Mouse (Mus musculus) thymus, postnatal 0 days (tissue): ENCODE results near the gene Nme4. TPM values are rescaled to one million over a fixed set of nuclear protein-coding genes. Genes with fewer than 3 reads are reported as not detected.
"Not testable (repeated sequence)": the region's sequence is repeated elsewhere in the genome, so short reads cannot be mapped to it uniquely, and the experiment has no call there.

Experiments
- DNase-seq: peaks from one replicate; pipeline ENCODE4 v3.0.0-alpha.2; 2015; ENCODE audit warnings: low spot score
- polyA plus RNA-seq: library from polyadenylated mRNA; unstranded; fragments of >200 nt; fragmentation: Nextera tagmentation; extraction: Ambion mirVana; gene quantifications from 2 replicates; pipeline ENCODE4 v1.2.1, GENCODE M21; 2015

Gene Nme4
- polyA plus RNA-seq, 1 experiment from 2014 or later = 41.9 TPM

DNA sequence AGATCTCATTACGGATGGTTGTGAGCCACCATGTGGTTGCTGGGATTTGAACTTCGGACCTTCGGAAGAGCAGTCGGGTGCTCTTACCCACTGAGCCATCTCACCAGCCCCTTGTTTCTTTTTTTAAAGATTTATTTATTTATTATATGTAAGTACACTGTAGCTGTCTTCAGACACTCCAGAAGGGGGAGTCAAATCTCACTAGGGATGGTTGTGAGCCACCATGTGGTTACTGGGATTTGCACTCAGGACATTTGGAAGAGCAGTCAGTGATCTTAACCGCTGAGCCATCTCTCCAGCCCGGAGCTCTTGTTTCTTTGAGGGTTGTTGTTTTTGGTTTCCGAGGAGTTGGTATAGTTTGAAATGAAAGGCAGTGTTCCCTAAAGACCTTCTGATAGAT is 19.1 kb upstream of the Nme4 start:
- DNase-seq = not testable (repeated sequence)

DNA sequence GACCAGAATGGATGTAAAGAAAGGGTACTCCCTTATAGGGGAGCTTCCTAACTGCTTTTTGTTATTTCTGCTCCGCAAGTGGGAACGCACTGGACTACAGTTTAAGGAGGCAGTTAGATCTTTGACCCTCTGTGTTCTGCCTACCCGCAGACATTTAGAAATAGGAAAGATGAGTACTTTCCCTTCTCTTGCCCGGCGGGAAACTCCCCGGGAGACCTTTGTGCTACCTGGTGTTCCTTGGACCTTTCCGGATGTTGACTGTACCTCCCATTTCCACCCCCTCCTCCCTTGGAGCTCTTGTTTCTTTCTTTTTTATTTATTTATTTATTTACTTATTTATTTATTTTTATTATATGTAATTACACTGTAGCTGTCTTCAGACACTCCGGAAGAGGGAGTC is 18.7 kb upstream of the Nme4 start:
- no peak for DNase-seq

GRCm38 (mm10) chr17:26113181-26113948 is 18.0 kb upstream of the Nme4 start, which contains the start of gene Tmem8:
TSS of gene Tmem8 (plus strand) at chr17:26113299.
- peak; percentile 72 for DNase-seq

GRCm38 (mm10) chr17:26112751-26113150 is 17.3 kb upstream of the Nme4 start:
- no peak for DNase-seq

DNA sequence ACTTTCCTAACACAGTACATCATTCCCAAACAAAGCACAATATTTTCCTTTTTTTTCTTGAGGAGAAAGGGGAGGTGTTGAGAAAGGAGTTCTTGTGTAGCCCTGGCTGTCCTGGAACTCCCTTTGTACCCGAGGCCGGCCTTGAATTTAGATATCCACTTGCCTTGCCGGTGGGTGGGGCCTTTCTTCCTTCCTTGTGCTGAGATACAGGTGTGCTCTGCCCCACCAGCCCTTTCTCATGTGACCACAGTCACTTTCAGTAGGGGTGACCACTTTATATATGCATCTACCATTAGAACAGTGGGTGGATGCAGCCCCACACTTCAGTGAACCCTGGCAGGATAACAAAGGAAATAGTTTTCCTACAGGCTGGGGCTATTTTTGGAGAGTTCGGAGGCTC is 16.3 kb upstream of the Nme4 start:
- no peak for DNase-seq

- no peak for DNase-seq
Measured at GRCm38 (mm10) chr17:26111024-26111423, 15.6 kb upstream of the Nme4 start.

- no peak for DNase-seq
Measured at GRCm38 (mm10) chr17:26110156-26110555, 14.8 kb upstream of the Nme4 start.

DNA sequence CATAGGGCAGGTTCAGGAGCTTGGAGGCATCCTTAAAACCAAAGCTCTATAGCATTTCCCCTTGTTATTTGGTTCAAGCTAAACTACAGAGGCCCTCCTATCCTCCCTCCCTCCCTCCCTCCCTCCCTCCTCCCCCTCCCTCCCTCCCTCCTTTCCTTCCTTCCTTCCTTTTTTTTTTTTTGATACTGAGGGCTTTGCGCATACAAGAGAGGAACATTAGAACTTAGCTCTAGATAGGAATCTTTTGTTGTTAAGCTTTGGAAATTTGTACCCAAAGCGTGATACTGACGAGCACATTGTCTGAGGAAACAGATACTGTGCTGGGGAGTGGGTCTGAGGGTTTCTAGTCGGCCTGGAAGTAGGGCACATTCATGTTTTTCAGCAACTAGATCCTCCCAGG is 10.2 kb upstream of the Nme4 start:
- no peak for DNase-seq

GRCm38 (mm10) chr17:26101478-26101877 is 6.1 kb upstream of the Nme4 start:
- no peak for DNase-seq

DNA sequence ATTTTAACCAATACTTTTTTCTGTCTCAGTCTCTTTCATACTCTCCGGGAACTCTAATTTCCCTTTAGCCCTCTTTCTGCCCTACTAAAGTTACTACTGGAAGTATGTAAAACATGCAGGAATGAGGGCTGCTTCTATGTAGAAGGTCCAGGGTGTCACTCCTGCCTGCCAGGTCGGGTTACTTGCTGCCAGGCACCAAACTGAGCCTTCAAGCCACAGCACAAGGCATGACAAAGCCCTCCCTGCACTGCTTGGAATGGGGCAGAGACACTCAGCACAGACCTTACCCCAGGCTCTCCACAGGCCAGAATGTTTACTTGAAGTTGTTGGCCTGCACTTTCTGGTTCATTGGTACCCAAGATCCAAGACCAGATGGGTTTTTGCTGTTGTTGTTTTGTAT is 4.8 kb upstream of the Nme4 start:
- DNase-seq = no peak

- not testable (repeated sequence) for DNase-seq
Measured at GRCm38 (mm10) chr17:26099316-26099715, 3.9 kb upstream of the Nme4 start.

DNA sequence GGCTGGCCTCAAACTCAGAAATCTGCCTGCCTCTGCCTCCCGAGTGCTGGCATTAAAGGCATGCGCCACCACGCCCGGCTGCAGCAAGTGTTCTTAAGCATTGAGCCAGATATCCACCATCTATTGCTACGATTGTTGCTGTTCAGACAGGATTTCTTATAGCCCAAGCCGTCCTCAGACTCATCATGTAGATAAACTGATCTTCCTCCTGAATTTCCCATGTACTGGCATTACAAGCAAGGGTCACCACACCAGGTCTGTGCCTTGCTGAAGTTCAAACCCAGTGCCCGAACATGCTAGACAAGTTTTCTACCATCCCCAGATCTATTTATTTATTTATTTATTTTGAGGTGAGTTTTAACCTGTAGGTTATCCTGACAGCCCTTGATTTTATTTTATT is 3.1 kb upstream of the Nme4 start:
- no peak for DNase-seq

DNA sequence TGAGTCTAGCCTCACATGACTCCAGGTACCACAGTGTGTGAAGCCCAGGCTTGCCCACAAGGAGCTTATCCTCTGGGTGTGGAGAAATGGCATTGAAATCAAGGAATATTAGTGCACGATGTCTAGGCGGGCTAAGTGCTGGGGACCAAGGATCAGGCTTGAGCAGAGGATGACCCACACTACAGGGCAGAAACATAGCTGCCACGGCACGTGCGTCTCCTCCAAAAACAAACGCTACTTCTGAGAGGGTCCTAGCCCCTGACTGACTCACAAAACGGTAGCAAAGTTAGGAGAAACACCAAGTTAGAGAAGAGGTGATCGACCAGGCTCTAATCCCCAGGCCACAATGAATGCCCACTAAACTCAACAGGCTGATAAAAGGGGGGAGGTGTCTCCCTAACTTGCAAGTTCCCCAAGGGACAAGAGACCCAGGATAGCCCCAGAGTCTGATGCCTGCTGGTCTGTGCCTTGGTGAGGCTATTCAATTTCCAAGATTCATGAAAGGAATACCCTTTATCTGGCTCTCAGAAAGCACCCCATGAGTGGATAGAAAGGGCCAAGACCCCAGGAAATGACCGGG is 781 bp downstream of the Nme4 start:
- DNase-seq = no peak

- peak; percentile 84 for DNase-seq
Measured at GRCm38 (mm10) chr17:26089905-26090632, 5.3 kb downstream of the Nme4 start, which contains the start of gene Decr2. TSS of gene Decr2 (minus strand) at chr17:26090337.

DNA sequence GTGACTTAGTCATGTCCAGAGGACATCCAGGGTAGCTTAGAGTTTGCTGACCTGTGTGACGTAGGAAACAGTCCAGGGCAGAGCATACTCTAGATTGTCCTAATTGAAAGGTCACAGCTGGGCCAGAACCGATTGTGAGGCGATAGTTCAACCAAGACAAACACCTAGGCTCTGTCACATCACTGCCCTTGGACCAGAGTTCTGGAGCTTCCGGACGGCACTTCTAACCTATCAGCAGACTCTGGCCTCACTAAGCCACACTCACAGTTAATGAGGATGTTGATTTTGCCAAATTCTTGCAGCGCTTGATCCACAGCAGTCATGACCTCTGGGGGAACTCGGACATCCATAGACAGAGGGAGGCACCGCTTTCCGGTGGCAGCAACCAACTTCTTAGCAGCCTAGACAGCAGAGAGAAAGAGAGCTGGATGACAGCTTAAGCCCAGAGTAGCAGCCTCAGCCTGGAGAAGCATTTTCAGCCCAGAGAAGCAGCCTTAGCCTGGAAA is 8.3 kb downstream of the Nme4 start:
- DNase-seq = no peak

DNA sequence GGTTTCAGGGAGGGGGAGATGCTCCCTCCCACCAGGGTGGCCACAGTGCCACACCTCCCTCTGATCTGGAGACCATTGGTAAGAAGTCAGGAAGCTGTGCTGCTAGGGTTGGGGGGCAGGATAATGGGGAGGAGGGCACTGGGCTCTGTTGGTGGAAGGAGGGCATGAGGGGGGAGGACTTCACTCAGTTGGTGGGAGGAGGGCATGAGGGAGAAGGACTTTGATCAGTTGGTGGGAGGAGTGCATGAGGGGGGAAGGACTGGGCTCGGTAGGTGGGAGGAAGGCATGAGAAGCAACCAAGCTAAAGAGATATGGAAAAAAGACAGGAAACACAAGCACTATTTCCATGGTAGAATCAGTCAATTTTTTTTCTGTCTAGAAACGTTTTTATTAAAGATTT is 14.5 kb downstream of the Nme4 start:
- DNase-seq = no peak

DNA sequence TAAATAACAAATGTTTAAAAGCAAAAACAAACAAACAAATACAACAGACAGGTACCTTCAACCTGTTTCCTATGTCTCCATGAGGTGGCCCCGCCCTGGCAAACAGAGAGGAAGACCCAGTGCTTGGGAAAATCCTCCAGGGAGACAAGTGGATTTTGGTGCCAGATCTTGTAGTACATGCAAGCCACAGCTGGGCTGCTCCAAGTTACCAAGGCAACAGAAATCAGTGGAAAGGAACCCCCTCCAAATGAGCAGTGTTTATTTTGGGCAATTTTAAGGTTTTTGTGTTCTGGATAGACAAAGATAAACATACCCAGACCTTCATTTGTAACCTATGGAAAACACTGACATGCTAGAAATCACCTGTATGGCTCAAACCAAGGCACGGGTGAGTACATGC is 16.6 kb downstream of the Nme4 start:
- DNase-seq = no peak

DNA sequence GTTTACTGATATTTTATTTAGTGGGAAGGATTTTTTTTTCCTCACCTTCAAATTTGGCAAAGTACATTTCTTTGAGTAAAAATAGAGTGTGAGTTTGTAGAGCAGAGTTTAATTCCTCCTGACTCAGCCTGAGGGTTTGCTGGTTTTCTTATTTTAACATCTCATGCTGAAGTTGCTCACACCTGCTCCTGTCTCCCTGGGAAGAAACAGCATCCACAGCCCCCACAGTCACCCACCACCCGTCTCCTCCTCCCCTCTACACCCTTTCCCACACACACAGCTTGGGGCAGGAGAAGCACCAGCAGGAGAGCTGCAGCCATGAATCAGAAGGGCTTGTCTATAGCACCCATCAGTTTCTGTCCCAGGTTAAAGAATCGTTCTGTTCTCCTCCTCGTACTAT is 20.2 kb downstream of the Nme4 start:
- DNase-seq = no peak

DNA sequence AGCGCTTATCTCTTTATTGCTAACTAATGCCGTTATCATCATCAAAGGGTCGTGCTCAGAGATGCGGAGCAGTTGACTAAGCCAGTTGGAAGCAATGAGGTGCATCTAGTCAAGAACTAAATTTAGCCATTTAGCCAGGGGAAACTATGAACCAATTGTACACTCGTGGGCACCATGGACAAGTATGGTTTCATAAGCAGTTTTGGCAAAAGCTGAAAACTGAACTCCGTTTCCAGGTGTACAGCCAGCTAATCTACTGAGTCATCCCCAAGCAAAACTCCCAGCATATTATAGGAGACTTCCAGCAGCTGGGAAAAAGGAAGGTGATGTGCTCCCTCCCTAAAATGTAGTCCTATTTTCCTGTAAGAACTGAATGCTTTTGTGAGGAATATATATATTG is 25.3 kb downstream of the Nme4 start:
- no peak for DNase-seq

DNA sequence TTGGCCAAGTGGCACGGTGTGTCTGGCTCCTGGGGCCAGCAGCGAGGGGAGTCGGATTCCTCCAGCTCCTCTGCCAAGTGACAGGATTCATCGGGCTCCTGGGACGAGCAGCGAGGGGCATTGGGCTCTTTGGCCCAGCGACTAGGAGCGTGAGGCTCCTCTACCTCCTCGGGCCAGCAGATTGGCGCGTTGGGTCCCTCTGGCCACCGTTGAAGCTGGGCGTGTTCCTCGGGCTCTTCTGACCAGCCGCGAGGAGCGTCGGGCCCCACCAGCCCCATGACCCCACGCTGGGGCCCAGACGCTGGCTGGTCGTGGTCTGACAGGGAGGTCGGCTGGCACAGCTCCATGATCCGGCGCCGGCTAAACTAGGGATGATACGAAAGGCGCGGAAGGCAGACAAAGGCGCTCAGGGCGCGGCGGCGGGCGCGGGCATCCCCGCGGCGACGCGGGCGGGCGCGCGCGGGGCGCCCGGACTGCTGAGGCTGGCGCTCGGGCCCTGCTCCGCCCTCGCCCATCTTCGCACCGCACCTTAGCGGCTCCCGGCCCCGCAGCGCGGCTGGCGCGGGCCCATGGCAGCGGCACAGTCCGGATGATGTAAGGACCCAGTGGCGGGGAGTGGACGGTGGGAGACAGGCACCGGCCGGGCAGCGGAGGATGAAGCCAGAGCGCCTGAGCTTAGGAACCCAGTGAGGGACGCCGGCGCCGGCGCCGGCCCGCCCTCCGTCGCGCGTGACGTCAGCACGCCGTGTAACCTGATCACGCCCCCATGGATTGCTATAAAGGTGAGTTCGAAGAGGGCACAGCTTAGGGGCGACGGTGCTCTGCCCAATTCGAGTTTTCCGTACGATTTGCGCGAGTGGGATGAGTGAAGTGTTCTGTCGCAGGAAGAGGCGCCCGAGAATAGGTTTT is 26.3 kb downstream of the Nme4 start, which contains the start of gene Rab11fip3:
Gene Rab11fip3 (minus strand): TSS at position 725 of the 909 bp plus-strand sequence.
- peak; percentile 87 for DNase-seq
